Mouse (Mus musculus): Measurements from ENCODE around the gene Hipk2. TPM values are rescaled to one million over a fixed set of nuclear protein-coding genes. Genes with fewer than 3 reads are reported as not detected.

The Hipk2 gene
- total RNA-seq, 2 experiments from 2014 or later, result 55.9 to 59.9 TPM

GRCm38 (mm10) chr6:38785747-38786146 is 90.2 kb downstream of the Hipk2 start:
- no peak for DNase-seq (ENCODE audit: low spot score in 2 of 2)
- no peak overlapping the region for H3K4me3 ChIP-seq
- TF ChIP-seq CTCF (conservative IDR thresholded peaks at IDR 0.05), result no peak
- H3K27ac ChIP-seq, result peak overlapping the region; percentile 36; the same call in 1 of the 2 replicates

- no peak for TF ChIP-seq CTCF (conservative IDR thresholded peaks at IDR 0.05)
- DNase-seq (ENCODE audit: low spot score in 2 of 2), result no peak
Measured at GRCm38 (mm10) chr6:38779411-38779810, 96.6 kb downstream of the Hipk2 start.

GRCm38 (mm10) chr6:38778887-38779286 is 97.1 kb downstream of the Hipk2 start:
- DNase-seq (ENCODE audit: low spot score in 2 of 2), result no peak
- Histone ChIP-seq H3K4me3 (no peak overlapping the region), H3K27ac (no peak overlapping the region)
- no peak for TF ChIP-seq CTCF (conservative IDR thresholded peaks at IDR 0.05)

More at GRCm38 (mm10) chr6:38779411-38779810, 96.6 kb downstream of the Hipk2 start:
- Histone ChIP-seq H3K27ac (no peak overlapping the region), H3K4me3 (no peak overlapping the region)

GRCm38 (mm10) chr6:38776000-38776584 is 99.9 kb downstream of the Hipk2 start:
- Histone ChIP-seq H3K27ac (no peak overlapping the region), H3K4me3 (no peak overlapping the region)
- no peak for DNase-seq (ENCODE audit: low spot score in 2 of 2)
- no peak for TF ChIP-seq CTCF (conservative IDR thresholded peaks at IDR 0.05)

- DNase-seq (ENCODE audit: low spot score in 2 of 2), result no peak
- Histone ChIP-seq H3K27ac (no peak overlapping the region), H3K4me3 (no peak overlapping the region)
- TF ChIP-seq CTCF (conservative IDR thresholded peaks at IDR 0.05), result no peak
Measured at GRCm38 (mm10) chr6:38772836-38773518, 103.0 kb downstream of the Hipk2 start.

GRCm38 (mm10) chr6:38771061-38771667 is 104.8 kb downstream of the Hipk2 start:
- Histone ChIP-seq H3K27ac (peak overlapping the region; percentile 19; the same call in 1 of the 2 replicates), H3K4me3 (no peak overlapping the region)
- no peak for DNase-seq (ENCODE audit: low spot score in 2 of 2)
- no peak for TF ChIP-seq CTCF (conservative IDR thresholded peaks at IDR 0.05)

GRCm38 (mm10) chr6:38769627-38770026 is 106.3 kb downstream of the Hipk2 start:
- H3K27ac ChIP-seq, result no peak overlapping the region
- TF ChIP-seq CTCF (conservative IDR thresholded peaks at IDR 0.05), result no peak
- no peak for DNase-seq (ENCODE audit: low spot score in 2 of 2)

GRCm38 (mm10) chr6:38762588-38763265 is 113.2 kb downstream of the Hipk2 start:
- TF ChIP-seq CTCF (conservative IDR thresholded peaks at IDR 0.05), result no peak
- no peak for DNase-seq (ENCODE audit: low spot score in 2 of 2)

More at GRCm38 (mm10) chr6:38769627-38770026, 106.3 kb downstream of the Hipk2 start:
- no peak overlapping the region for H3K4me3 ChIP-seq

GRCm38 (mm10) chr6:38762006-38762405 is 114.0 kb downstream of the Hipk2 start:
- TF ChIP-seq CTCF (conservative IDR thresholded peaks at IDR 0.05), result no peak
- no peak overlapping the region for H3K4me3 ChIP-seq
- H3K27ac ChIP-seq, result no peak overlapping the region
- no peak for DNase-seq (ENCODE audit: low spot score in 2 of 2)

More at GRCm38 (mm10) chr6:38762588-38763265, 113.2 kb downstream of the Hipk2 start:
- H3K27ac ChIP-seq, result 0 out of 2 replicates have a peak overlapping the region, but pooled peaks have one; percentile 9
- no peak overlapping the region for H3K4me3 ChIP-seq

GRCm38 (mm10) chr6:38760911-38761706 is 114.9 kb downstream of the Hipk2 start:
- no peak for TF ChIP-seq CTCF (conservative IDR thresholded peaks at IDR 0.05)

GRCm38 (mm10) chr6:38759922-38760620 is 115.9 kb downstream of the Hipk2 start:
- H3K4me3 ChIP-seq, result no peak overlapping the region
- no peak for TF ChIP-seq CTCF (conservative IDR thresholded peaks at IDR 0.05)
- no peak for DNase-seq (ENCODE audit: low spot score in 2 of 2)
- peak overlapping the region; percentile 67 for H3K27ac ChIP-seq

More at GRCm38 (mm10) chr6:38760911-38761706, 114.9 kb downstream of the Hipk2 start:
- Histone ChIP-seq H3K27ac (peak overlapping the region; percentile 67), H3K4me3 (no peak overlapping the region)
- no peak for DNase-seq (ENCODE audit: low spot score in 2 of 2)
